Mouse (Mus musculus): ENCODE results near the gene Retsat.

DNA sequence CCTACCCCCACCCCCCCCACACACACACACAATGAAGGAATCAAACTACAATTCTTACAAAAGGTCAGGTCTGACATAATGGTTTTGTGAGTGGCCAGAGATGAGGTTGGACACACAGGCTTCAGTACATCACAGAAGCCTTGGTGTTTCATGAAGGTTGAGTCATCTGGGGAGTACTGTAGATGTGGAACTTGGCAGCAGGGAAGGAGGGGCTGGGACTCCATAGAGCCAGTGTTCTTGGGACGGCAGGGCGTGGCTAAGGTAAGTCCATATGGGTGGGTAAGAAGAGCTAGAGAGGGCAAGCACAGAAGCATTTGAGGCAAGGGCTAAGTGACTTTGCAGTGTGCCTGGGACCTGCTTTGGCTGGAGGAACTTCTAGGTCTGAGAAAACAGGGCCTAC, 5.8 kb downstream of the Retsat start:
- no peak for TF ChIP-seq CTCF (IDR thresholded peaks at IDR 0.05; ENCODE audit: low read depth, low read length)
- no peak for TF ChIP-seq POLR2A (IDR thresholded peaks at IDR 0.05; ENCODE audit: extremely low read depth, insufficient read depth, low read length)
